Mouse (Mus musculus) lung, embryonic 15.5 days (tissue): ENCODE data around the gene Tagap1. TPM values are rescaled to one million over a fixed set of nuclear protein-coding genes. Genes with fewer than 3 reads are reported as not detected.
"Not testable (repeated sequence)": the region's sequence is repeated elsewhere in the genome, so short reads cannot be mapped to it uniquely, and the experiment has no call there.

ENCODE experiments used
- ATAC-seq: fragments of 200-750 bp; cut with Nextera tagmentation; 2 replicates; pipeline ENCODE4 v1.8.0; 2017; ENCODE audit warnings: moderate number of reproducible peaks, borderline replicate concordance; ENCODE audit not compliant: low FRiP score, low TSS enrichment; ENCODE audit errors: extremely low read depth
- H3K27ac ChIP-seq: fragments of 300-500 bp; sonication (generic); 2 replicates; pipeline ENCODE4 v1.5.1; 2015; ENCODE audit warnings: moderate library complexity, mild to moderate bottlenecking, inconsistent platforms
- H3K27me3 ChIP-seq: fragments of 300-500 bp; sonication (generic); 2 replicates; pipeline ENCODE4 v1.6.1; 2015; ENCODE audit warnings: inconsistent platforms
- H3K36me3 ChIP-seq: fragments of 300-500 bp; sonication (generic); 2 replicates; pipeline ENCODE4 v1.6.1; 2015; ENCODE audit warnings: inconsistent platforms
- H3K4me1 ChIP-seq: fragments of 300-500 bp; sonication (generic); 2 replicates; pipeline ENCODE4 v1.6.1; 2015; ENCODE audit warnings: inconsistent platforms
- H3K4me2 ChIP-seq: fragments of 300-500 bp; sonication (generic); 2 replicates; pipeline ENCODE4 v1.6.1; 2015; ENCODE audit warnings: inconsistent platforms, mild to moderate bottlenecking, moderate library complexity
- H3K4me3 ChIP-seq: fragments of 300-500 bp; sonication (generic); 2 replicates; pipeline ENCODE4 v1.5.1; 2015; ENCODE audit warnings: mild to moderate bottlenecking, inconsistent platforms
- H3K9ac ChIP-seq: fragments of 300-500 bp; sonication (generic); 2 replicates; pipeline ENCODE4 v1.6.1; 2015; ENCODE audit warnings: inconsistent platforms
- H3K9me3 ChIP-seq: fragments of 300-500 bp; sonication (generic); 2 replicates; pipeline ENCODE4 v1.6.1; 2016; ENCODE audit warnings: inconsistent platforms
- WGBS: fragments of 180-500 bp; shearing (Covaris S2); methylation state at CpG from one replicate; pipeline ENCODE4 v1.1.7; 2015; 5-methylcytosine and 5-hydroxymethylcytosine counted together
- polyA plus RNA-seq: library from polyadenylated mRNA; unstranded; fragments of >200 nt; fragmentation: Nextera tagmentation; extraction: Ambion mirVana; gene quantifications from 2 replicates; pipeline ENCODE4 v1.2.1, GENCODE M21; 2015

Tagap1 gene
- polyA plus RNA-seq, result 49.3 and 54.2 TPM in 2 replicates

DNA sequence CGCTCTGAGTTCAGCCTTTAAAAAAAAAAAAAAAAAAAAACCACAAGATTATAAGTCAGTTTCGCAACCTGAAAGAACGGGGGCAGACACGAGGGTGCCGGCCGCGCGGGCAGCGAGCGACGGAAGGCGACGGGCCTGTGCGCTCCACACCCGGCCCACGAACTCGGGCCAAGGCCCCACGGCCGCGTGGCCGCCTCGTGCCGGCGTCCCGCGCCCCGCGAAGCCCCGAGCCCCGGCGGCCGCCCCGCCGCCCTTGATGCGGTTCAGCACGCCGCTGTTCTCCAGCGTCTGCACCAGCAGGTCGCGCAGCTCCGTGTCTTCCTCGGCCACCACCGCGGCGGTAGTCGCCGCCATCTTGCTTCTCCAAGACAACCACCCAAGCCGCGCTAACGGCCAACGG is at the start of gene Tagap1:
Gene Tagap1, minus strand, starts transcription at position 381 of the 400 bp plus-strand sequence.
- WGBS, result 0% methylated on average over 43 of the region's 51 CpGs
- not testable (repeated sequence) for H3K9me3 ChIP-seq, H3K27me3 ChIP-seq, H3K4me1 ChIP-seq, H3K36me3 ChIP-seq
- Histone ChIP-seq H3K9ac (peak within 1 kb of the TSS; percentile 43), H3K4me2 (peak within 1 kb of the TSS; percentile 53), H3K4me3 (peak within 1 kb of the TSS; percentile 56), H3K27ac (peak within 1 kb of the TSS; percentile 75)
- peak; percentile 46 for ATAC-seq

DNA sequence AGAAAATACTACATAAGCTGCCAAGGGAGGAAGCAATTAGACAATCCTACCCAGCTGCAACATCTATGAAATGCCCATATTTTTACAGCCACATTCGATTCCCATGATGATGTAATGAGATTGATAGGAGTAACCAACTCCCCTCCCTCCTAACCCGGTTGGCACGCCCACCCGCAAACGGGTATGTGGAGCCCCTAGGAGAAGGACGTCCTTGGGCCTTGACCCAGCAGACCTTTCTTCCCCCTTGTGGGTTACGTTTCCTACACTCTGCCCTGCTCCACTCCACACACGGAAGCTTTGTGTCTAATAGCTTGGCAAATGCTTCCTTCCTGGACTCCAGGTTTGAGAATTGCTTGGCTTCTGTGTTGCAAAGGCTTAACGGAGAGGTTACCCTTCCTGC is 48.9 kb upstream of the Tagap1 start:
- H3K4me1 ChIP-seq, H3K9me3 ChIP-seq, H3K4me3 ChIP-seq, H3K27me3 ChIP-seq, ATAC-seq, H3K27ac ChIP-seq, H3K9ac ChIP-seq, H3K36me3 ChIP-seq, H3K4me2 ChIP-seq: not testable (repeated sequence)
- 64% methylated on average over 4 of the region's 9 CpGs for WGBS

DNA sequence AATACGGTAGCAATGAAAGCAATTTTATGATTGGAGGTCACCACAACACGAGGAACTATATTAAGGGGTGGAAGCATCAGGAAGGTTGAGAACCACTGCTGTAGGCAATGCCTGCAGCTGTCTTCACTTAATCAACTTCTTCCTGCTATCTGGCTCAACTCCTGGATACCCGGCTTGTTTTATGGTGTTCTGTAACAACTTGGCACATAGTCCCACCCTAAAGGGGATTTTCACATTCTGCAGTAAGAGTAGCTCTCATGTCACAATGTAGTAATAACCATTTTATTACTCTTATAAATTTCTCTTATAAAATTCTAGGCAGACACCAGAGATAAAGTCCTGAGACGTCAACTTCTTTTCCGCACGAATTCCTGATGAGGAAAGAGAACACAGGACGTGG is 48.5 kb upstream of the Tagap1 start:
- WGBS, result no CpG with 5 or more reads among the region's 7 CpGs
- not testable (repeated sequence) for ATAC-seq, H3K4me3 ChIP-seq, H3K27ac ChIP-seq, H3K9ac ChIP-seq, H3K4me1 ChIP-seq, H3K9me3 ChIP-seq, H3K27me3 ChIP-seq, H3K36me3 ChIP-seq, H3K4me2 ChIP-seq

DNA sequence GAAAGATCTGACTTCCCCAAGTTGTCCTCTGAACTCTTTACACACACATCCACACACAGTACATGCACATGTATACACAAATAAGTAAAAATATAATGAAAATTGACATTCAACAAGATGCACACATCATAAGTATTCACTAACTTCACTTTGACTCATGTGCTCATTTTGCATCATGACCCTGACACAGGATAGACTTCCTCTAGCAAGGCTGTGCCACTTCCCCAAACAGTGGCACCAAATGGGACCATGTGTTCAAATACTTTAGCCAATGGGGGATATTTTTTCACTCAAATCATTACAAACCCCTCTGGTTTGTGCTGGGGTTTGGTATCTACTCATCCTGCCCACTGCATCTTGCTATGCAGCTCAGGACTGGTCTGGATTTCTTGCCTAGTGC is 47.9 kb upstream of the Tagap1 start:
- ATAC-seq, H3K4me3 ChIP-seq, H3K9ac ChIP-seq, H3K27me3 ChIP-seq, H3K36me3 ChIP-seq, H3K9me3 ChIP-seq, H3K4me2 ChIP-seq, H3K4me1 ChIP-seq, H3K27ac ChIP-seq: not testable (repeated sequence)

DNA sequence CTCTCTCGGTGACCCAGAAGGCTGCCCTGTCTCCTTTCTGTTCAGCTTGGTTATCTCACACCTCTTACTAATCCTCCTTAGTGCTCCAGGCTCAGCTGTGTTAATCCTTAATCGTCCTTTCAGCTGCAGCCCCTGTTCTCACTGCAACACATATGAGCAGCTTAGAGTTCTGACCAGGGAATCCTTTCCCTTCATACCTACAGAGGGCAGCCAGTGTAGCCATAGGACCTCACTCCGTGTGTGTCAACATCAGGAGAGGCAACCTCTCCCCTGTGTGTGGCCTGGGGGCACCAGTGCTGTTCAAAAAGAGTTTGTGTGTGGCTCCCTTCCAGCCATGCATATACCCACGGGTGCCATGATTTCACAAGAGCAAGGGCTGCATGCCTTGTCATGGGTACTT is 44.7 kb upstream of the Tagap1 start:
- not testable (repeated sequence) for H3K4me2 ChIP-seq, H3K9me3 ChIP-seq, H3K36me3 ChIP-seq, H3K27ac ChIP-seq, H3K4me1 ChIP-seq, H3K9ac ChIP-seq, H3K4me3 ChIP-seq, H3K27me3 ChIP-seq, ATAC-seq
- 24% methylated on average over 3 of the region's 4 CpGs for WGBS

DNA sequence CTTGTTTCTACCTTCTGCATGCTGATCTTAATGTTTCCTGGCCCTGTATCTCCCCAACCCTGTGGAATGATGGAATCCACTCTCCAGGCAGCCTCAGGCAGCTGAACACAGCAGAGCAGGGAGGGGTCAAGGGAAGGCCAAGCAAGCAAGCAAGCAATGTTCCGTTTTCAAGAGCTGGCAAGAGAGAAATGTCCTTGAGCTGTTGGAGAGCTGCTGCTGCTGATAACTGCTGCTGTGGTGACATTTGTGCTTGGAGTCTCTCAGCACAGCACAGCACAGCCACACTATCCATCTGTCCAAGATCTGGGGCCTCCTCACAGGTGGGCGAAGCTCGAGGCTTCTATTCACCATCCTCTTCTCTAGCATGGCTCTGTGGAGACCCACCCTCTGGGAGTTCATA is 42.4 kb upstream of the Tagap1 start:
- no CpG with 5 or more reads among the region's 3 CpGs for WGBS

DNA sequence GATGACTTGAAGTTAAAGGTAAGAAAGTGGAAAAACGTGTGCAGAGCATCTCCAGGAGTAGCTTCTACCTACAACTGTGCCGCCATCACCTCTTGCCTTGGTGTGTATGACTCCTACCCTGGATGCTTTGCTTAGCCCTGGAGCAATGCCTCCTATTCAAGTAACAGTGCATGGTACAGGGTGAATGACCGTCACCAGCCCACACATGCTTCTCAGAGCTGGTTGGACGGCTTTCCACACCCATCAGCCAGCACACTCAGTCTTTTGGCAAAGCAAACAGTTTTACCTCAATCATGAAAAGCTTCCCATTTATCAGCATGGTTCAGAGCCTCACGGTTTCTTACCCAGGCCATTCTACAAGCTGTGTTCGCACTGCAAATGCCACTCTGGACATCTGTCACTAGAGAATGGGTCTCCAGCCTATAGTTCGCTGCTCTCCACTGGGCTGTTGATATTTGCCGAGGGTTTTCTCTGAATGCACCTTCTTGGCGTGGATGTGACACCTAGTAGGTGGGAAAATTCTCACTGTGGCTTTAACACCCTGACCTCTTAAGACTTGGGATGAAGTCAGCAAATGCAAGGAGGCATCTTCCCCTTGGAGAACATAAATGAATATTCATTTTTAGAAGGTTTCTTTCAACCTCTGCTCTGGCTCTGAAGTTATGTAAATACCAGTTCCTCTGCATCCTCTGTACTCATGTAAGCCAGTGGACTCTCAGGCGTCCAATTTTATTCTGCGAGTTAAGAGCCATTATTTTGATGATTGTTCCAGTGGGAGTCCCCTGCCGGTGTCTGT is 41.0 kb upstream of the Tagap1 start:
- not testable (repeated sequence) for ATAC-seq

More for the DNA sequence above, 42.4 kb upstream of the Tagap1 start:
- H3K9ac ChIP-seq, H3K36me3 ChIP-seq, H3K27ac ChIP-seq, H3K4me3 ChIP-seq, ATAC-seq, H3K27me3 ChIP-seq, H3K4me2 ChIP-seq, H3K9me3 ChIP-seq, H3K4me1 ChIP-seq: not testable (repeated sequence)

DNA sequence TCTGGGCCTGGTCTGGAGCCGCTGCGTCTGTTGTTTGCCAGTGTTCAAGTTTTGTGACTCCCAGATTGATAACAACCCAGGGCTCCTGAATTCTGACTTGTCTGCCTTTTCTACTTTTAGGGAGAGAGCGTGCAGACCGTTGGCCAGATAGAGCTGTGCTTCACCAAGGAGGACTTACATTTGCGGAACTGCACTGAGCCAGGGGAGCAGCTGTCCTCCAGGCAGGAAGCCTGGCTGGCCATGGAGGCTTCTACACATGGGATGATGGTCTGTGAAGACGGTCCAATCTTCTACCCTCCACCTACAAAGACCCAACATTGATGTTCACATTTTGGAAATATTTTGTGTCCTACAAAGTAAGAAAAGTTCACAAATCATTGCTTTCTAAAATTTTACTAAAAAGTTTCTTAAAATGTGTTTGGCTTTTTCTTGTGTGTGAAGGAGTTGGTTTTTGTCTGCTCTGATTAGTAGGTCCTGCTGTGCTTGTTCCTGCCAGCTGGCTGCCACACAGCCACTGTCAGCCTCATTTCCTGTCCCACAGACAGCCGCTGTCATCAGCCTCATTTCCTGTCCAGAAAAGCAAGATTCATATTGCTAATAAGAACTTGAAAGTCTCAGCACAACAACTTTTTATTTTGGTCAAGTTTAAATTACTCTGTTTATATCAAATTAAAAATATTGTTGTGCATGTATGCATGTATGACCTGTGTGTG is 37.0 kb upstream of the Tagap1 start:
- H3K4me2 ChIP-seq, H3K9me3 ChIP-seq, H3K27ac ChIP-seq, H3K36me3 ChIP-seq, H3K4me1 ChIP-seq, ATAC-seq, H3K9ac ChIP-seq, H3K27me3 ChIP-seq, H3K4me3 ChIP-seq: not testable (repeated sequence)
- 58% methylated on average over 1 of the region's 7 CpGs for WGBS

More for the DNA sequence above, 41.0 kb upstream of the Tagap1 start:
- H3K9me3 ChIP-seq, H3K27ac ChIP-seq, H3K4me1 ChIP-seq, H3K36me3 ChIP-seq, H3K9ac ChIP-seq, H3K27me3 ChIP-seq, H3K4me2 ChIP-seq, H3K4me3 ChIP-seq: not testable (repeated sequence)
- 58% methylated on average over 8 of the region's 12 CpGs for WGBS

DNA sequence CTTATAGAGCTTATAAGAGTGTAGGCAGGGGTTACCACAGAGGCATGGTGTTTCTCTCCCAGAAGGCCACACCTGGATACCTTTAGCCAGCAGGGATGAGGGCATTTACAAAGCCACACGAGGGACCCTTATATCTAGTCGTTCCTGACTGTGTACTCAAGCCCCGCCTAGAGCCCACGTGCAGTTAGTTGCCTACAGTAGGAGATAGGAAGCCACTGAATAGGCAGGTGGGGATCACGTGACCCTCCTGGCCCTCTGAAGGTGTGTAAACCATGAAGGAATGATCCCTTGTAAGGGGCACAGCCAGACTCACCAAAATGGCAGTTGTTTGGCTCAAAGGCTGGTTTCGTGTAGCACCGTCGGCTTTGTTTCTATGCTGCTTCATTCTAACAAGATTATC is 35.9 kb upstream of the Tagap1 start:
- H3K4me3 ChIP-seq, H3K36me3 ChIP-seq, H3K27me3 ChIP-seq, H3K4me2 ChIP-seq, H3K9ac ChIP-seq, H3K9me3 ChIP-seq, H3K27ac ChIP-seq, H3K4me1 ChIP-seq, ATAC-seq: not testable (repeated sequence)
- 79% methylated on average over 8 of the region's 8 CpGs for WGBS

DNA sequence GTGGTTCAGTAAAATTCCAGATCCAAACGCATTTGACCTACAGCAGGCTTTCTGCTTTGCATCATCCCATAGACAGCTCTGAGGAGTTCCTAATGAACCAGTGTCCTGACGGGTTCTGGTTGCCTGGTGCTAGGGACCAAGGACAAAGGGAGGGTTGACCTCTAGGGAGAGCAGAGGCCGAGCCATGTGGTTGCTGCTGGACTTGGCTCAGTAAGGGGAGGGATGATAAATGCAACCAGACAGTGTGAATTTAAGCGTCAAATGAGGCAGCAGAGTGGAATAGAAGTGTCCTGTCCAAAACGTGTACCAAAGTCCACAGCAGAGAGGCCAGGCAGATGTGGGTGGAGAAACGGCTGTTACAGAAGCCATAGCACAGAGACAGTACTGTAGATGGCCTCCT is 34.5 kb upstream of the Tagap1 start:
- not testable (repeated sequence) for H3K4me3 ChIP-seq, H3K4me1 ChIP-seq, H3K4me2 ChIP-seq, ATAC-seq, H3K9ac ChIP-seq, H3K36me3 ChIP-seq, H3K27ac ChIP-seq, H3K9me3 ChIP-seq, H3K27me3 ChIP-seq
- no CpG with 5 or more reads among the region's 6 CpGs for WGBS

DNA sequence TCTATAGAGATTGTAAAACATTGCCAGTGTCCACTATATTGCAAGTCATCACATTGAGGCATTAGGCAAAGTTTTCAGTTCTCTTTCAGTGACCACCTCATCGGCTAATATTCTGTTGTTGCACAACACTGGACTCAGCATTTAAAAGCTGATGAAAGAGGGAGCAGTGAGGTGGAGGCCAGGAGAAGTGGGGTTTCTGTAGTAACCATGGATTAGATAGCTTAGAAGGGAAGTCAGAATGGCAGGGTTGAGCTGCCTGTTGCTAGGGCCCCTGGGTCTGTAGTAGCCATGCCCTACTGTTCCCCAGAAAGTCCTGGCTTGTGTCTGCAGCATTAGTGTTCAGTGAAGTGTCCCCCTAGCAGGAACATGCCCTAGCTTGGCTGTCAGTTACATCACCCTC is 25.2 kb upstream of the Tagap1 start:
- not testable (repeated sequence) for H3K9ac ChIP-seq, H3K4me3 ChIP-seq, ATAC-seq, H3K36me3 ChIP-seq, H3K27me3 ChIP-seq, H3K27ac ChIP-seq, H3K4me1 ChIP-seq, H3K4me2 ChIP-seq, H3K9me3 ChIP-seq
- 100% methylated on average over 1 of the region's 1 CpGs for WGBS

DNA sequence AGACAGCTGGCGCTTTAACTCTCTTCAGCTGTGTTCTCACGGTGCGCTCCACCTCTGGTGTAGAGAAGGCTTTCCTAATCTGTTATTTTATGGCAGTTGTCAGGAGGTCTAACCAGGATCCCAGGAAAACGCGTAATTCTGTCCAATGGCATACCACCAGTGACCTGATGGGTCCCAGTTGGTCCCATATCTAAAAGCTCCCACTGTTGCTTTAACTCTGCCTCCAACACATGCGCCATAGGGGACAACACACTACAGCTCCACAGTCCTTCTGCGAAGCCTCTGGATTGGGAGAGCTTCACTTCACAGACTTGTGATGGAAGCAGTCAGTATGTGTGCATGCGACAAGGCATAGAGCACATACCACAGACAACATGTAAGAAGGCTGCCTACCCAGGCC is 19.2 kb upstream of the Tagap1 start:
- not testable (repeated sequence) for H3K4me2 ChIP-seq, H3K36me3 ChIP-seq, ATAC-seq, H3K4me1 ChIP-seq, H3K27me3 ChIP-seq, H3K9me3 ChIP-seq, H3K27ac ChIP-seq, H3K9ac ChIP-seq, H3K4me3 ChIP-seq
- 91% methylated on average over 5 of the region's 8 CpGs for WGBS
